8 mouse cellular contexts compared by ENCODE assay signal in genomic region chr2:155473570-155474088, GRCm38 (mm10). TPM values are rescaled to one million over a fixed set of nuclear protein-coding genes. Genes with fewer than 3 reads are reported as not detected.
A peak's percentile ranks its signal among the peaks of the same experiment; 100 is the strongest.
DNase-seq lines count a peak whose midpoint lies in the region; ATAC-seq lines count a peak whose summit lies in the region.

Ncoa6 (minus strand) TSS chr2:155473894.

- peak within 1 kb of the TSS; percentile 92 for H3K4me3 ChIP-seq in hindbrain, embryonic 15.5 days
- H3K4me3 ChIP-seq in megakaryocyte, embryonic 14.5 days (replicated peaks) = peak within 1 kb of the TSS; percentile 96

- WGBS in hindbrain, embryonic 15.5 days = 0% methylated on average over 47 of the region's 72 CpGs

- H3K9me3 ChIP-seq in hindbrain, embryonic 15.5 days = no peaks in the 10 kb centered on the region
- H3K9me3 ChIP-seq in megakaryocyte, embryonic 14.5 days = no peaks in the 10 kb centered on the region

- H3K27me3 ChIP-seq in hindbrain, embryonic 15.5 days = no peaks in the 10 kb centered on the region
- H3K27me3 ChIP-seq in megakaryocyte, embryonic 14.5 days (replicated peaks) = peaks cover 2% of the 10 kb centered on the region

- H3K27ac ChIP-seq in hindbrain, embryonic 15.5 days (replicated peaks) = peak within 1 kb of the TSS; percentile 96

- DNase-seq in WW6 (ENCODE audit: low read depth, low spot score) = peak; percentile 46
- DNase-seq in cerebellum, postnatal 14 days = peak; percentile 88
- peak; percentile 45 for DNase-seq in gastrocnemius, adult 18-20 months (ENCODE audit: low spot score)
- DNase-seq in left cerebral cortex, adult 8-10 months (ENCODE audit: low spot score in 2 of 2) = peak; percentile 28 to 33
- DNase-seq in right cerebral cortex, postnatal 10 days (ENCODE audit: low spot score in 2 of 2) = peak; percentile 81 to 82
- peak; percentile 58 to 72 for DNase-seq in urinary bladder, postnatal 4 days (ENCODE audit: low spot score in 2 of 2)

- peaks cover 36% of the 10 kb centered on the region for H3K4me1 ChIP-seq in hindbrain, embryonic 15.5 days (replicated peaks)
- peaks cover 24% of the 10 kb centered on the region for H3K4me1 ChIP-seq in megakaryocyte, embryonic 14.5 days

- no peaks in the 10 kb centered on the region for H3K36me3 ChIP-seq in hindbrain, embryonic 15.5 days
- no peaks in the 10 kb centered on the region for H3K36me3 ChIP-seq in megakaryocyte, embryonic 14.5 days (replicated peaks; ENCODE audit: low read length)

- ATAC-seq in hindbrain, embryonic 15.5 days (ENCODE audit: low FRiP score, low read depth) = peak; percentile 84

- H3K4me2 ChIP-seq in hindbrain, embryonic 15.5 days = peak within 1 kb of the TSS; percentile 81

- peak within 1 kb of the TSS; percentile 99 for H3K9ac ChIP-seq in hindbrain, embryonic 15.5 days

RNA-seq across cellular contexts. Expression of gene Ncoa6, which starts in this region (rescaled TPM):
- 10 to 100 TPM; 11.6 to 11.8 TPM for total RNA-seq in gastrocnemius, adult 18-20 months (2021)
- polyA plus RNA-seq in hindbrain, embryonic 15.5 days (2015; fragmentation: Nextera tagmentation; extraction: Ambion mirVana) = 21.4 and 22.3 TPM in 2 replicates
- total RNA-seq in left cerebral cortex, adult 8-10 months (2022) = 10 to 100 TPM; 55.5 to 61.2 (median 57.9) TPM
- 8.0 and 12.2 TPM in 2 replicates for polyA plus RNA-seq in megakaryocyte, embryonic 14.5 days (2012; ENCODE audit: insufficient read depth, low replicate concordance)

Comparison
In these comparisons a context has a peak if more than half of its experiments do, and no peak if none do; other contexts are left out.
1. Peak in every context shown above with its lines: DNase-seq, ATAC-seq, H3K4me3 ChIP-seq and H3K27ac ChIP-seq.
2. RNA of gene Ncoa6 (total RNA-seq): 55.5 to 61.2 TPM in left cerebral cortex, adult 8-10 months; 11.6 to 11.8 TPM in gastrocnemius, adult 18-20 months; every median in the first group is over 4 times any median in the second.
3. DNase-seq: peak in every context shown above with its lines; median percentile 88 in cerebellum, postnatal 14 days; 82 in right cerebral cortex, postnatal 10 days; 65 in urinary bladder, postnatal 4 days; 46 in WW6; 45 in gastrocnemius, adult 18-20 months; 30 in left cerebral cortex, adult 8-10 months.